Mouse (Mus musculus) macrophage (primary cell): ENCODE data around the gene Ltn1. TPM values are rescaled to one million over a fixed set of nuclear protein-coding genes. Genes with fewer than 3 reads are reported as not detected.
A peak's percentile ranks its signal among the peaks of the same experiment; 100 is the strongest.

Experiments used
- H3K27ac ChIP-seq: fragments of 350-480 bp; formaldehyde crosslinking; 2 replicates; pipeline ENCODE4 v1.9.0; 2021
- H3K36me3 ChIP-seq: fragments of 350-480 bp; formaldehyde crosslinking; 2 replicates; pipeline ENCODE4 v1.9.0; 2021; ENCODE audit errors: inconsistent target
- H3K4me3 ChIP-seq: fragments of 350-480 bp; formaldehyde crosslinking; 2 replicates; pipeline ENCODE4 v1.9.0; 2021; ENCODE audit errors: inconsistent target
- H3K79me2 ChIP-seq: fragments of 350-480 bp; formaldehyde crosslinking; 2 replicates; pipeline ENCODE4 v1.9.0; 2021; ENCODE audit errors: inconsistent target
- WGBS: methylation state at CpG from one replicate; pipeline ENCODE4 v1.1.7; 2026; ENCODE audit warnings: inconsistent platforms; ENCODE audit not compliant: missing documents; 5-methylcytosine and 5-hydroxymethylcytosine counted together
- polyA plus RNA-seq: library from polyadenylated mRNA; stranded (reverse); fragments of 250-400 nt; gene quantifications from 3 replicates; pipeline ENCODE4 v1.2.4, GENCODE M21; 2018; ENCODE audit warnings: inconsistent platforms

The Ltn1 gene
- polyA plus RNA-seq, 1 experiment from 2014 or later = 9.2 TPM

- Histone ChIP-seq H3K79me2 (no peaks in the 10 kb centered on the region), H3K36me3 (no peaks in the 10 kb centered on the region), H3K27ac (no peak overlapping the region), H3K4me3 (peak overlapping the region; percentile 17; the same call in 1 of the 2 replicates)
- WGBS = 87% methylated on average over 7 of the region's 7 CpGs
Measured at GRCm38 (mm10) chr16:87354748-87355147, 77.7 kb downstream of the Ltn1 start.

- Histone ChIP-seq H3K79me2 (no peaks in the 10 kb centered on the region), H3K4me3 (peak within 1 kb of the TSS; percentile 17), H3K36me3 (no peaks in the 10 kb centered on the region), H3K27ac (peak within 1 kb of the TSS; percentile 33; the same call in 1 of the 2 replicates)
- under 1% methylated on average over 48 of the region's 48 CpGs for WGBS
Measured at GRCm38 (mm10) chr16:87354075-87354583, 78.3 kb downstream of the Ltn1 start, which contains the start of gene N6amt1. Gene N6amt1 (plus strand): TSS chr16:87354185.

- Histone ChIP-seq H3K4me3 (peak overlapping the region; percentile 17), H3K27ac (peak overlapping the region; percentile 33; the same call in 1 of the 2 replicates), H3K36me3 (no peaks in the 10 kb centered on the region), H3K79me2 (no peaks in the 10 kb centered on the region)
- 100% methylated on average over 1 of the region's 1 CpGs for WGBS
Measured at GRCm38 (mm10) chr16:87353605-87354004, 78.8 kb downstream of the Ltn1 start.

- Histone ChIP-seq H3K36me3 (no peaks in the 10 kb centered on the region), H3K4me3 (no peak overlapping the region), H3K27ac (no peak overlapping the region), H3K79me2 (no peaks in the 10 kb centered on the region)
- 91% methylated on average over 5 of the region's 5 CpGs for WGBS
Measured at GRCm38 (mm10) chr16:87351386-87352105, 80.9 kb downstream of the Ltn1 start.

GRCm38 (mm10) chr16:87348133-87348532, 84.3 kb downstream of the Ltn1 start:
- Histone ChIP-seq H3K27ac (no peak overlapping the region), H3K4me3 (no peak overlapping the region), H3K36me3 (no peaks in the 10 kb centered on the region), H3K79me2 (no peaks in the 10 kb centered on the region)
- 89% methylated on average over 2 of the region's 2 CpGs for WGBS

GRCm38 (mm10) chr16:87341043-87341572, 91.3 kb downstream of the Ltn1 start:
- Histone ChIP-seq H3K4me3 (no peak overlapping the region), H3K79me2 (no peaks in the 10 kb centered on the region), H3K27ac (no peak overlapping the region), H3K36me3 (no peaks in the 10 kb centered on the region)
- 89% methylated on average over 6 of the region's 6 CpGs for WGBS

GRCm38 (mm10) chr16:87334756-87335155, 97.7 kb downstream of the Ltn1 start:
- 81% methylated on average over 3 of the region's 3 CpGs for WGBS
- H3K27ac ChIP-seq = peak overlapping the region; percentile 55
- no peaks in the 10 kb centered on the region for H3K36me3 ChIP-seq
- H3K79me2 ChIP-seq = no peaks in the 10 kb centered on the region
- no peak overlapping the region for H3K4me3 ChIP-seq

GRCm38 (mm10) chr16:87329986-87330385, 102.4 kb downstream of the Ltn1 start:
- no peaks in the 10 kb centered on the region for H3K79me2 ChIP-seq
- no peaks in the 10 kb centered on the region for H3K36me3 ChIP-seq
- H3K27ac ChIP-seq = no peak overlapping the region
- H3K4me3 ChIP-seq = no peak overlapping the region
- 93% methylated on average over 3 of the region's 3 CpGs for WGBS

Other genes with a start within 250 kb of the Ltn1 start
- 21.0 to 35.2 TPM (median 31.8 TPM) in 3 replicates for gene N6amt1, start 78.4 kb downstream of the Ltn1 start, polyA plus RNA-seq
- 5.6 to 7.7 TPM (median 7.2 TPM) in 3 replicates for gene Rwdd2b, start 8.0 kb upstream of the Ltn1 start, polyA plus RNA-seq
- gene Usp16, start 22.1 kb upstream of the Ltn1 start, polyA plus RNA-seq = 37.7 to 90.8 TPM (median 40.3 TPM) in 3 replicates
- 108 to 198 TPM (median 124 TPM) in 3 replicates for gene Cct8, start 63.3 kb upstream of the Ltn1 start, polyA plus RNA-seq
- not detected in 3 replicates for gene Map3k7cl, start 120.7 kb upstream of the Ltn1 start, polyA plus RNA-seq